Mouse (Mus musculus) heart, embryonic 14.5 days (tissue): Measurements from ENCODE around the gene Rabggtb. TPM values are rescaled to one million over a fixed set of nuclear protein-coding genes. Genes with fewer than 3 reads are reported as not detected.

ENCODE experiments used
- ATAC-seq: fragments of 200-750 bp; cut with Nextera tagmentation; 2 replicates; pipeline ENCODE4 v1.8.0; 2017; ENCODE audit warnings: low read depth, moderate TSS enrichment; ENCODE audit not compliant: insufficient number of reproducible peaks, insufficient read depth, low FRiP score
- H3K27ac ChIP-seq, 2 experiments: fragments of 200-500 bp in 1 of 2; fragments of 300-500 bp in 1 of 2; sonication (generic) in 1 of 2; replicated peaks in 1 of 2; 2 replicates each; pipeline ENCODE4 v1.5.1; 2012 to 2014; ENCODE audit warnings: low read depth in 2 of 2, low read length in 2 of 2, control low read depth in 1 of 2, mild to moderate bottlenecking in 1 of 2, mixed read lengths in 1 of 2; ENCODE audit not compliant: control insufficient read depth in 1 of 2, insufficient read depth in 1 of 2
- H3K27me3 ChIP-seq: fragments of 300-500 bp; sonication (generic); 2 replicates; pipeline ENCODE4 v1.6.1; 2014; ENCODE audit warnings: mild to moderate bottlenecking, low read length, control low read depth; ENCODE audit not compliant: control insufficient read depth, insufficient read depth
- H3K36me3 ChIP-seq: fragments of 300-500 bp; sonication (generic); 2 replicates; pipeline ENCODE4 v1.6.1; 2014; ENCODE audit warnings: mild to moderate bottlenecking, control low read depth, low read length, mixed read lengths; ENCODE audit not compliant: control insufficient read depth, insufficient read depth
- H3K4me1 ChIP-seq, 2 experiments: fragments of 200-500 bp in 1 of 2; fragments of 300-500 bp in 1 of 2; sonication (generic) in 1 of 2; 2 replicates each; pipeline ENCODE4 v1.6.1; 2012 to 2014; ENCODE audit warnings: low read length in 2 of 2, control low read depth in 1 of 2, mixed read lengths in 1 of 2; ENCODE audit not compliant: control insufficient read depth in 2 of 2, insufficient read depth in 2 of 2
- H3K4me2 ChIP-seq: fragments of 300-500 bp; sonication (generic); 2 replicates; pipeline ENCODE4 v1.6.1; 2014; ENCODE audit warnings: mild to moderate bottlenecking, low read length
- H3K4me3 ChIP-seq, 2 experiments: fragments of 200-500 bp in 1 of 2; fragments of 300-500 bp in 1 of 2; sonication (generic) in 1 of 2; 2 replicates each; pipeline ENCODE4 v1.5.1; 2012 to 2014; ENCODE audit warnings: low read length in 2 of 2, mild to moderate bottlenecking in 2 of 2, control low read depth in 1 of 2, low read depth in 1 of 2, moderate library complexity in 1 of 2; ENCODE audit not compliant: control insufficient read depth in 1 of 2, insufficient read depth in 1 of 2
- H3K9ac ChIP-seq: fragments of 300-500 bp; sonication (generic); 2 replicates; pipeline ENCODE4 v1.6.1; 2014; ENCODE audit warnings: mild to moderate bottlenecking, low read length
- H3K9me3 ChIP-seq: fragments of 300-500 bp; sonication (generic); 2 replicates; pipeline ENCODE4 v1.6.1; 2016; ENCODE audit warnings: low read length, control low read depth; ENCODE audit not compliant: control insufficient read depth
- WGBS: fragments of 180-500 bp; shearing (Covaris S2); extraction: QIAGEN DNeasy Blood & Tissue Kit; methylation state at CpG from one replicate; pipeline ENCODE4 v1.1.7; 2014; 5-methylcytosine and 5-hydroxymethylcytosine counted together
- polyA plus RNA-seq: library from polyadenylated mRNA; unstranded; fragments of >200 nt; fragmentation: Nextera tagmentation; extraction: Ambion mirVana; gene quantifications from 2 replicates; pipeline ENCODE4 v1.2.1, GENCODE M21; 2014

The Rabggtb gene
- polyA plus RNA-seq, 1 experiment from 2014 or later: 67.8 TPM

GRCm38 (mm10) chr3:153937116-153937810 lies 24.5 kb upstream of the Rabggtb start:
- peaks cover 94% of the 10 kb centered on the region for H3K36me3 ChIP-seq
- ATAC-seq: no peak
- no peaks in the 10 kb centered on the region for H3K9me3 ChIP-seq
- H3K9ac ChIP-seq: no peak overlapping the region
- WGBS: 87% methylated on average over 17 of the region's 17 CpGs
- peak overlapping the region; percentile 14; a peak in 2 of 4 replicates for H3K27ac ChIP-seq
- no peak overlapping the region for H3K4me3 ChIP-seq
- peaks cover 11 to 21% of the 10 kb centered on the region in 2 experiments for H3K4me1 ChIP-seq
- no peaks in the 10 kb centered on the region for H3K27me3 ChIP-seq
- H3K4me2 ChIP-seq: no peak overlapping the region

DNA sequence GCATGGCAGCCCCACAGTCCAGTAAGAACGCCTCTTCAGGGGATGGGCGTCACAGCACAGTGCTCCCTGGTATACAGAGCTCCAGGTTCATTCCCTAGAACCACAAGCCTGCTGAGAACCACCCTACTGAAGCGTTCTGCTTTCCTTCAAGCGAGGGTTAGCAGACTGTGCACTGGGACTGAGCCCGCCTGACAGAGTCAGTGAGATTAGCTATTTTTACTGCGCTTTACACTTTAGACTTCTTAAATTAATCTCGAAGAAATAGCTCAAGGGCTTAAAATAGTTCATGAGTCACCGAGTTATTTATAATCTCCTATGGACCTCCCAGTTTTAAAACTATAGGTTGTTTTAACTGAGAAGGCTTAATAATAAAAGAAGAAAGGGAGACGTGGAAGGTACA lies 23.1 kb upstream of the Rabggtb start:
- ATAC-seq: peak; percentile 87
- Histone ChIP-seq H3K36me3 (peaks cover 96% of the 10 kb centered on the region), H3K9ac (peak overlapping the region; percentile 49; the same call in 1 of the 2 replicates), H3K27ac (peak overlapping the region; percentile 97 to 99), H3K27me3 (no peaks in the 10 kb centered on the region), H3K4me3 (no peak overlapping the region), H3K9me3 (no peaks in the 10 kb centered on the region), H3K4me2 (peak overlapping the region; percentile 31; the same call in 1 of the 2 replicates), H3K4me1 (peaks cover 11 to 16% of the 10 kb centered on the region in 2 experiments)
- WGBS: 21% methylated on average over 9 of the region's 9 CpGs

- peaks cover 9 to 11% of the 10 kb centered on the region in 2 experiments for H3K4me1 ChIP-seq
- H3K9ac ChIP-seq: no peak overlapping the region
- ATAC-seq: no peak
- peaks cover 93% of the 10 kb centered on the region for H3K36me3 ChIP-seq
- no peaks in the 10 kb centered on the region for H3K9me3 ChIP-seq
- H3K27me3 ChIP-seq: no peaks in the 10 kb centered on the region
- no peak overlapping the region for H3K27ac ChIP-seq
- H3K4me3 ChIP-seq: no peak overlapping the region
- WGBS: 75% methylated on average over 5 of the region's 5 CpGs
- no peak overlapping the region for H3K4me2 ChIP-seq
These were observed 19.7 kb upstream of the Rabggtb start for GRCm38 (mm10) chr3:153932461-153932860.

GRCm38 (mm10) chr3:153929526-153929925 lies 16.7 kb upstream of the Rabggtb start:
- Histone ChIP-seq H3K4me3 (no peak overlapping the region), H3K9ac (no peak overlapping the region), H3K36me3 (peaks cover 95% of the 10 kb centered on the region), H3K4me2 (no peak overlapping the region), H3K9me3 (no peaks in the 10 kb centered on the region), H3K27ac (no peak overlapping the region), H3K4me1 (no peaks in the 10 kb centered on the region), H3K27me3 (no peaks in the 10 kb centered on the region)
- ATAC-seq: no peak
- 85% methylated on average over 11 of the region's 11 CpGs for WGBS

- Histone ChIP-seq H3K27me3 (no peaks in the 10 kb centered on the region), H3K4me2 (no peak overlapping the region), H3K4me1 (no peaks in the 10 kb centered on the region), H3K9ac (no peak overlapping the region), H3K4me3 (no peak overlapping the region), H3K27ac (no peak overlapping the region), H3K36me3 (peaks cover 91% of the 10 kb centered on the region), H3K9me3 (no peaks in the 10 kb centered on the region)
- WGBS: 89% methylated on average over 7 of the region's 7 CpGs
- ATAC-seq: no peak
These were observed 13.5 kb upstream of the Rabggtb start for GRCm38 (mm10) chr3:153926333-153926732.

DNA sequence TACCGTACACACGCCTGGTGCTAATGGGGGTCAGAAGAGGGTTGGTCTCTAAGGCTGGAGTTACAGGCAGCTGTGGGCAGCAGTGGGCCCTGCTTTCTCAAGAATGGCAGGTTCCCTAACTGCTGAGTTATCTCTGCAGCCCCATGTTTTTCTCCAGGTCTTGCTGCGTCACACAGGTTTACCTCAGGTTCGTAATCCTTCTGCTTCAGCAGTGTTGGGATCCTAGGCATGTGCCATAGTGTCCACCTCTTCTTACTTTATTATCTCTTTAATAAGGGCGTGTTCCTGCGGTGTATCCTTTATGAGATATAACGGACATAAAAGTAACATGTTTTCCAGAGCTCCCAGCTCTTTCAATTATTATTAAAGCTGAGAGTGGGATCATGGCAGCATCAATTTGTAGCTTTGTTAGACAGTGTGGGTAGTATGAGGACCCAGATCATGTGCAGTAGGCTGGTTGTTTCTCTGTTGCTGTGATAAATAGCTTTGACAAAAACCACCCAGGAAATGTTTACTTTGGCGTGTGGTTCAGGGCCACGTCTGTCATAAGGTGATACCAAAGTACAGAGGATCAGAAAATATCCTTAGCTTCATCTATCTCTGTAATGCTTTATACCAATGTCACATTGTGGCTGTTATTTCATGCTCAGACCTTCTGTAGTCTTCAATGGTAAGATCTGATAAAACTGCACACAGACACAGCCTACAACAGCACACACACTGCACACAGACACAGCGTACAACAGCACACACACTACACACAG lies 8.5 kb upstream of the Rabggtb start:
- H3K27me3 ChIP-seq: no peaks in the 10 kb centered on the region
- H3K36me3 ChIP-seq: peaks cover 55% of the 10 kb centered on the region
- no peak for ATAC-seq
- no peaks in the 10 kb centered on the region for H3K9me3 ChIP-seq
- H3K4me1 ChIP-seq: no peaks in the 10 kb centered on the region
- H3K9ac ChIP-seq: no peak overlapping the region
- no peak overlapping the region for H3K4me3 ChIP-seq
- no peak overlapping the region for H3K4me2 ChIP-seq
- 91% methylated on average over 10 of the region's 10 CpGs for WGBS
- no peak overlapping the region for H3K27ac ChIP-seq

GRCm38 (mm10) chr3:153917200-153917599 lies 4.4 kb upstream of the Rabggtb start:
- Histone ChIP-seq H3K27ac (no peak overlapping the region), H3K9ac (no peak overlapping the region), H3K9me3 (no peaks in the 10 kb centered on the region), H3K36me3 (peaks cover 18% of the 10 kb centered on the region), H3K4me1 (no peaks in the 10 kb centered on the region; a peak in 1 of 4 replicates), H3K4me2 (no peak overlapping the region), H3K27me3 (no peaks in the 10 kb centered on the region), H3K4me3 (no peak overlapping the region)
- ATAC-seq: no peak
- whole genome bisulfite sequencing: 44% methylated on average over 1 of the region's 1 CpGs
